ENCODE assay signal across 18 mouse cellular contexts in genomic region chr9:74604415-74604814, GRCm38 (mm10).
DNase-seq lines count a peak whose midpoint lies in the region; ATAC-seq and TF ChIP-seq lines count a peak whose summit lies in the region.
"Had no signal": no experiment of that assay in that cellular context is flagged by ENCODE, and none has a peak within 500 bp of the region (broad histone marks: within the 10 kb centered on the region; RNA-seq: fewer than 3 reads in every experiment).

No protein-coding gene starts in this region.

- no peak for TF ChIP-seq EP300 in liver, postnatal 0 days (IDR thresholded peaks at IDR 0.05; ENCODE audit: low read depth)

- TF ChIP-seq CTCF in liver, adult 2 months (IDR thresholded peaks at IDR 0.05; ENCODE audit: low read depth, low read length): no peak
- no peak for TF ChIP-seq CTCF in liver, postnatal 0 days (IDR thresholded peaks at IDR 0.05; ENCODE audit: low read depth)

- peak; percentile 86 for DNase-seq in liver, adult 2 months (ENCODE audit: extremely low read depth, low read depth, low spot score)
- no peak for DNase-seq in liver, embryonic 11.5 days (ENCODE audit: low spot score)
- no peak for DNase-seq in liver, postnatal 0 days
- no peak for DNase-seq in liver
- DNase-seq: adrenal gland, adult 2 months; adrenal gland, adult 8-10 months; adrenal gland, postnatal 10 days; adrenal gland, postnatal 14 days; adrenal gland, postnatal 25 days; adrenal gland, postnatal 36 days; B cell, adult 2 months; cerebellum, adult 11 months; cerebellum, adult 11-12 months; cerebellum, adult 18-20 months had no signal

- no peak overlapping the region for H3K27ac ChIP-seq in liver, adult 2 months (replicated peaks; ENCODE audit: insufficient read depth, low read depth, low read length)
- no peak overlapping the region for H3K27ac ChIP-seq in liver, embryonic 11.5 days (ENCODE audit: low read depth, low read length)
- 0 out of 2 replicates have a peak overlapping the region, but pooled peaks have one; percentile 24 for H3K27ac ChIP-seq in liver, postnatal 0 days (ENCODE audit: low read depth)

- H3K36me3 ChIP-seq in liver, adult 2 months (ENCODE audit: control insufficient read depth, insufficient read depth, low read length): no peaks in the 10 kb centered on the region
- H3K36me3 ChIP-seq in liver, embryonic 11.5 days (ENCODE audit: control insufficient read depth, insufficient read depth, low read length): no peaks in the 10 kb centered on the region
- H3K36me3 ChIP-seq in liver, postnatal 0 days (replicated peaks; ENCODE audit: insufficient read depth, low read length): no peaks in the 10 kb centered on the region
- H3K36me3 ChIP-seq: G1E had no signal

- no peak overlapping the region for H3K4me2 ChIP-seq in liver, embryonic 11.5 days
- no peak overlapping the region for H3K4me2 ChIP-seq in liver, postnatal 0 days (ENCODE audit: low read depth, low read length)

- no peaks in the 10 kb centered on the region for H3K27me3 ChIP-seq in liver, adult 2 months (ENCODE audit: control insufficient read depth, insufficient read depth, low read length)
- no peaks in the 10 kb centered on the region for H3K27me3 ChIP-seq in liver, embryonic 11.5 days (replicated peaks; ENCODE audit: control insufficient read depth, insufficient read depth, low read length)
- H3K27me3 ChIP-seq in liver, postnatal 0 days (ENCODE audit: insufficient read depth, low read length): no peaks in the 10 kb centered on the region
- H3K27me3 ChIP-seq: Patski had no signal

- H3K9ac ChIP-seq in liver, adult 2 months (ENCODE audit: low read depth, low read length): no peak overlapping the region
- H3K9ac ChIP-seq in liver, embryonic 11.5 days (ENCODE audit: low read depth, low read length): no peak overlapping the region
- H3K9ac ChIP-seq in liver, postnatal 0 days (replicated peaks): no peak overlapping the region

- H3K9me3 ChIP-seq in liver, embryonic 11.5 days (ENCODE audit: control insufficient read depth, low read length): no peaks in the 10 kb centered on the region
- H3K9me3 ChIP-seq in liver, postnatal 0 days (ENCODE audit: low read length): 0 out of 2 replicates have a peak, but pooled peaks cover 3% of the 10 kb centered on the region

- TF ChIP-seq POLR2A in liver, adult 2 months (IDR thresholded peaks at IDR 0.05; ENCODE audit: extremely low read depth, insufficient read depth, low read length): no peak

- H3K4me3 ChIP-seq in liver, adult 2 months (ENCODE audit: insufficient read depth, low read depth, low read length): no peak overlapping the region
- no peak overlapping the region for H3K4me3 ChIP-seq in liver, embryonic 11.5 days (ENCODE audit: low read depth, low read length)
- no peak overlapping the region for H3K4me3 ChIP-seq in liver, postnatal 0 days (ENCODE audit: low read depth, low read length)

- no peak for ATAC-seq in liver, embryonic 11.5 days (replicated peaks; ENCODE audit: low FRiP score)
- ATAC-seq in liver, postnatal 0 days: peak; percentile 67; the same call in 1 of the 2 replicates
- ATAC-seq: activated CD4-positive, CD25-positive, alpha-beta regulatory T cell, adult 4 months; CD4-positive, CD25-positive, alpha-beta regulatory T cell, adult 4 months had no signal

- H3K79me2 ChIP-seq in liver, adult 2 months (ENCODE audit: control insufficient read depth, insufficient read depth, low read length): no peaks in the 10 kb centered on the region

- peaks cover 2% of the 10 kb centered on the region; the same call in 1 of the 2 replicates for H3K4me1 ChIP-seq in liver, adult 2 months (ENCODE audit: control insufficient read depth, insufficient read depth, low read length)
- H3K4me1 ChIP-seq in liver, embryonic 11.5 days (replicated peaks; ENCODE audit: control insufficient read depth, insufficient read depth, low read length): no peaks in the 10 kb centered on the region
- no peaks in the 10 kb centered on the region for H3K4me1 ChIP-seq in liver, postnatal 0 days (ENCODE audit: insufficient read depth)

- 38% methylated on average over 1 of the region's 1 CpGs for WGBS in liver, adult 2 months
- WGBS in liver, embryonic 11.5 days: 93% methylated on average over 1 of the region's 1 CpGs
- WGBS in liver, postnatal 0 days (ENCODE audit: insufficient replicate concordance): 68% methylated on average over 1 of the region's 1 CpGs
